Mouse (Mus musculus) myocyte (in vitro differentiated cells): ENCODE measurements at regions not wholly inside any gene's neighbourhood (a gene's known extent, or its start where the extent isn't known, plus 50 kb on each side); places are given as distances from the start of the nearest gene placed in this dataset.

Source experiments
- H3K27me3 ChIP-seq: one replicate; pipeline ENCODE4 v1.6.1; 2011; ENCODE audit not compliant: control insufficient read depth, insufficient read depth, insufficient read length
- H3K36me3 ChIP-seq: one replicate; pipeline ENCODE4 v1.6.1; 2011; ENCODE audit not compliant: control insufficient read depth, insufficient read depth
- H3K4me2 ChIP-seq: one replicate; pipeline ENCODE4 v1.6.1; 2011; ENCODE audit warnings: low read depth, control low read depth
- H3K4me3 ChIP-seq: one replicate; pipeline ENCODE4 v1.5.1; 2011; ENCODE audit warnings: mild to moderate bottlenecking, control low read depth, moderate library complexity
- H3K79me2 ChIP-seq: one replicate; pipeline ENCODE4 v1.6.1; 2011; ENCODE audit not compliant: control insufficient read depth, insufficient read depth
- H3ac ChIP-seq: one replicate; pipeline ENCODE4 v1.6.1; 2011; ENCODE audit not compliant: control insufficient read depth, insufficient read length
- CEBPB ChIP-seq: IDR thresholded peaks from 2 replicates; pipeline ENCODE4 v1.6.1; 2011; ENCODE audit warnings: mild to moderate bottlenecking, moderate library complexity; ENCODE audit not compliant: poor library complexity, insufficient read depth, severe bottlenecking
- E2F4 ChIP-seq: IDR thresholded peaks from one replicate; pipeline ENCODE4 v1.6.1; 2011; ENCODE audit warnings: mild to moderate bottlenecking, control low read depth, moderate library complexity; ENCODE audit not compliant: insufficient read depth
- MAX ChIP-seq: IDR thresholded peaks from one replicate; pipeline ENCODE4 v1.6.1; 2011; ENCODE audit warnings: low read depth, mild to moderate bottlenecking, control low read depth
- MYOD1 ChIP-seq, 3 experiments: IDR thresholded peaks; one replicate each; pipeline ENCODE4 v1.6.1; 2011; ENCODE audit warnings: control low read depth in 2 of 3, low read depth in 2 of 3, mild to moderate bottlenecking in 2 of 3, moderate library complexity in 1 of 3; ENCODE audit not compliant: insufficient read length in 2 of 3, control insufficient read depth in 1 of 3
- MYOG ChIP-seq, 3 experiments: IDR thresholded peaks; one replicate each; pipeline ENCODE4 v1.6.1; 2011; ENCODE audit warnings: control low read depth in 2 of 3, low read depth in 2 of 3, mild to moderate bottlenecking in 2 of 3; ENCODE audit not compliant: insufficient read length in 2 of 3, control insufficient read depth in 1 of 3, insufficient read depth in 1 of 3
- POLR2A ChIP-seq: IDR thresholded peaks from one replicate; pipeline ENCODE4 v1.6.1; 2011; ENCODE audit warnings: low read depth, mild to moderate bottlenecking, control low read depth, moderate library complexity; ENCODE audit not compliant: insufficient read length
- POLR2AphosphoS2 ChIP-seq: IDR thresholded peaks from one replicate; pipeline ENCODE4 v1.6.1; 2011; ENCODE audit warnings: low read depth, control low read depth; ENCODE audit not compliant: insufficient read length
- REST ChIP-seq: IDR thresholded peaks from one replicate; pipeline ENCODE4 v1.6.1; 2011; ENCODE audit warnings: mild to moderate bottlenecking, control low read depth, moderate library complexity; ENCODE audit not compliant: insufficient read depth, insufficient read length
- SRF ChIP-seq: IDR thresholded peaks from one replicate; pipeline ENCODE4 v1.6.1; 2011; ENCODE audit warnings: low read depth; ENCODE audit not compliant: control insufficient read depth, insufficient read length
- TCF12 ChIP-seq: IDR thresholded peaks from one replicate; pipeline ENCODE4 v1.6.1; 2011; ENCODE audit warnings: mild to moderate bottlenecking, control low read depth; ENCODE audit not compliant: poor library complexity, insufficient read depth, severe bottlenecking
- TCF3 ChIP-seq: IDR thresholded peaks from one replicate; pipeline ENCODE4 v1.6.1; 2011; ENCODE audit warnings: low read depth, control low read depth; ENCODE audit not compliant: insufficient read length
- USF1 ChIP-seq: IDR thresholded peaks from one replicate; pipeline ENCODE4 v1.6.1; 2011; ENCODE audit warnings: low read depth, mild to moderate bottlenecking, control low read depth, moderate library complexity

DNA sequence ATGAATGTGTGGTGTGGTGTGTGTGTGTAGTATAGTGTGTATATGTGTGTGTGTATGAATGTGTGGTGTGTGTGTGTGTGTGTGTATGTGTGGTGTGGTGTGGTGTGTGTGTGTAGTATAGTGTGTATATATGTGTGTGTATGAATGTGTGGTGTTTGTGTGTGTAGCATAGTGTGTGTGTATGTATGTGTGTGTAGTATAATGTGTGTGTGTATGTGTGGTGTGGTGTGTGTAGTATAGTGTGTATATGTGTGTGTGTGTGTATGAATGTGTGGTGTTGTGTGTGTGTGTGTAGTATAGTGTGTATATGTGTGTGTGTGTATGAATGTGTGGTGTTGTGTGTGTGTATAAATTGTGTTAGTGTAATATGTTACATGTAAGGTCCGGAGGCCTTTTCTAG is 600.5 kb upstream of the Auts2 start:
- H3K4me3 ChIP-seq, result no peak overlapping the region

DNA sequence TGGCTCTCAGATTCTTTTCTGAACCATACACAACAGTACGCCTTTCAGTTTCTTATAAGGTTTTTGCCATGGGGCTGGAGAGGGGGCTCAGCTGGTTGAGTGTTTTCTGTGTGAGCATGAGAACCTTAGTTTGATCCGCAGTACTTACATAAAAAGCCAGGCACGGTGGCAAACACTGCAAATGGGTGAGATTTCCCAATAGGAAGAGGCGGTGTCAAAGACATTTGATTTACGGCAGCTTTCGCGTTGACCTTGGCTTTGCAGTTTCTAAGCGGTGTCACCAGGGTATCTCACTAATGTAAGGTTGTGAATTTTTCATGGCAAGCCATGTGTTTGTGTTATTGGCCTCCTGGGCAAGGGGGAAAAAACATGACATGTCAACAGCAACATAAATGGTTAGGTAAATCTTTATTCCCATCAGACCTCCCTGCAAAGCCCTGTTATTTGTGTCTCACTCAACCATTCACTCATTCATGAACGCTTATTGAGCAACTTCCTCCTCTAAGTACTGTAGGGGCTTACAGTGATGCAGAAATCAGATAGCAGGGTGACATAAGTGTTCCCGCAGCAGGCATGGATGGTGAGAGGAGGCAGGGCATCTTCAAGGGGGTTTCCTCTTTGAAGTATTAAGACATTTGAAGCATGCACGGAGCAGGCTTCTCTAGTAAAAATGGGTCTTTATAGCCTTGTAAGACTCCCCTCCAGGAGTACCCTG is 599.4 kb upstream of the Auts2 start:
- Histone ChIP-seq H3K27me3 (no peaks in the 10 kb centered on the region), H3K4me3 (no peak overlapping the region), H3K36me3 (no peaks in the 10 kb centered on the region), H3K79me2 (no peaks in the 10 kb centered on the region), H3K4me2 (no peak overlapping the region), H3ac (no peak overlapping the region)
- TF ChIP-seq CEBPB, result no peak
- no peak for TF ChIP-seq POLR2A
- no peak for TF ChIP-seq REST
- TF ChIP-seq TCF3, result no peak
- no peak for TF ChIP-seq POLR2AphosphoS2
- TF ChIP-seq TCF12, result no peak
- TF ChIP-seq SRF, result no peak
- no peak for TF ChIP-seq E2F4
- TF ChIP-seq MAX, result no peak
- TF ChIP-seq MYOD1 (IDR thresholded peaks at IDR 0.05; ENCODE audit: control insufficient read depth in 1 of 3, insufficient read length in 2 of 3, low read depth in 2 of 3), result no peak
- TF ChIP-seq USF1, result no peak

More for the DNA sequence above, 600.5 kb upstream of the Auts2 start:
- Histone ChIP-seq H3K27me3 (no peaks in the 10 kb centered on the region), H3K4me2 (no peak overlapping the region), H3K79me2 (no peaks in the 10 kb centered on the region), H3K36me3 (no peaks in the 10 kb centered on the region), H3ac (no peak overlapping the region)
- no peak for TF ChIP-seq POLR2A
- no peak for TF ChIP-seq MYOG (IDR thresholded peaks at IDR 0.05; ENCODE audit: control insufficient read depth in 1 of 3, insufficient read depth in 1 of 3, insufficient read length in 2 of 3, low read depth in 2 of 3)
- no peak for TF ChIP-seq TCF3
- no peak for TF ChIP-seq REST
- no peak for TF ChIP-seq MAX
- TF ChIP-seq CEBPB, result no peak
- TF ChIP-seq E2F4, result no peak
- no peak for TF ChIP-seq POLR2AphosphoS2
- TF ChIP-seq MYOD1 (IDR thresholded peaks at IDR 0.05; ENCODE audit: control insufficient read depth in 1 of 3, insufficient read length in 2 of 3, low read depth in 2 of 3), result no peak
- no peak for TF ChIP-seq SRF
- no peak for TF ChIP-seq USF1
- no peak for TF ChIP-seq TCF12

DNA sequence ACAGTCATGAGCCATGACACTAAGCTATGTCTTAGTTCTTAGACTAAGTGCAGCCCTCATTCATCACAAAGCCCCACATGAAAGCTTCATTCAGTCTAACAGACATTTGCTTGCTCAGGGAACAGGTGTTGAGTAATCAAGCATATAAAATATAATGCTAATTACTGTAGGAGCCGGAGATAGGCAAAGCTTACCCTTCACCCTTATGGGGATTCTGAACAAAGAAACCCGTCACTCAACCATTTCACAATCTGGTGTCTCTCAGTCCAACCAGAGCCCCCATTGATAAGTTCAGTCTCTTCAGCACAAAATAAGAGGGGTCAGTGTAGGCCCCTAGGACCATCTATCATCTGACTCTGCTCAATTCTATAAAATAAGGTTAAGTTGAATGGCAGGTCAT is 587.9 kb upstream of the Auts2 start:
- Histone ChIP-seq H3ac (no peak overlapping the region), H3K36me3 (no peaks in the 10 kb centered on the region), H3K4me3 (no peak overlapping the region), H3K4me2 (no peak overlapping the region), H3K27me3 (no peaks in the 10 kb centered on the region), H3K79me2 (no peaks in the 10 kb centered on the region)
- TF ChIP-seq TCF3 (no peak), E2F4 (no peak), MAX (no peak), SRF (no peak), POLR2AphosphoS2 (no peak), POLR2A (no peak), REST (no peak), USF1 (no peak), MYOG (IDR thresholded peaks at IDR 0.05; ENCODE audit: control insufficient read depth in 1 of 3, insufficient read depth in 1 of 3, insufficient read length in 2 of 3, low read depth in 2 of 3) (no peak), CEBPB (no peak), TCF12 (no peak), MYOD1 (IDR thresholded peaks at IDR 0.05; ENCODE audit: control insufficient read depth in 1 of 3, insufficient read length in 2 of 3, low read depth in 2 of 3) (no peak)

DNA sequence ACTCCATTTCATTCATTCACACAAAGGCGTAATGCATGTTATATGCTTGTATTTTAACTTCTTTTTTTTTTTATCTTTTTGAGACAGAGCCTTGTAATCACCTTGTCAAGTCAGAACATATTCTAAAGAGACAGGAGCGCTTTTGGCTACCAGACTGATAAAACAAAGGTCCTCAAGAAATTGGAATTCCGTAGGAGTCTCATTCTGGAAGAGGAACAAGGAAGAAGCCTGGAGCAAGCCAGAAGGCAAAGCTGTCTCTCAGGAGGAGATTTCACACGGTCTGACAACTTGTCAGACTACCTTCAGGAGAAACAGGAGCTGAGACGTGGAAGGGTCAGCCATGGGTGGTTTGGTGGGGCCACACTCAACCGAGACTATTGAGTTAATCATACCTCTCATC is 587.2 kb upstream of the Auts2 start:
- TF ChIP-seq SRF, result no peak
- TF ChIP-seq E2F4, result no peak
- no peak for TF ChIP-seq TCF3
- no peak for TF ChIP-seq POLR2A
- TF ChIP-seq MYOG (IDR thresholded peaks at IDR 0.05; ENCODE audit: control insufficient read depth in 1 of 3, insufficient read depth in 1 of 3, insufficient read length in 2 of 3, low read depth in 2 of 3), result no peak
- H3ac ChIP-seq, result no peak overlapping the region

DNA sequence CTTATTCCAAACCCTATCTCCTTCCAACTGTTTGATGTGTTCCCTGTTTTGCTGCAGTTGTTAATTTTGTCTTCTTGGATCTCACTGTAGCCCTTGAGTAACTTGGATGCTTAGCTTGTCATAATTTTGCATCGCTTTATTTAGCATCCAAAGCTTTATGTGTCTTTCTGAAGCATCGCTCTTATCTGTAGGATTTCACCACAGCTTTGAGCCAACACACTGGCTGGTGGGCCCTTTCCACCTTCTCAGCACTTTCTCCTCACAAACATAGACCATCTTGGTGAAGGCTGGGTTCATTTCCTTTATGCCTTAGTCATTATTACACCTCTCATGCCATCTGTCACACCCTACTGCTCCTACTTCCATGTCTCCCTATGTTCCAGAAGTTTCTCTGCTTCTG is 581.1 kb upstream of the Auts2 start:
- no peak overlapping the region for H3K4me3 ChIP-seq
- H3K4me2 ChIP-seq, result no peak overlapping the region
- no peaks in the 10 kb centered on the region for H3K79me2 ChIP-seq
- H3K27me3 ChIP-seq, result no peaks in the 10 kb centered on the region
- H3K36me3 ChIP-seq, result no peaks in the 10 kb centered on the region
- no peak for TF ChIP-seq TCF3
- no peak for TF ChIP-seq POLR2AphosphoS2
- no peak overlapping the region for H3ac ChIP-seq

More for the DNA sequence above, 587.2 kb upstream of the Auts2 start:
- Histone ChIP-seq H3K79me2 (no peaks in the 10 kb centered on the region), H3K27me3 (no peaks in the 10 kb centered on the region), H3K36me3 (no peaks in the 10 kb centered on the region), H3K4me3 (no peak overlapping the region), H3K4me2 (no peak overlapping the region)
